Mouse (Mus musculus) limb, embryonic 13.5 days (tissue): ENCODE data around the gene Gmeb2. TPM values are rescaled to one million over a fixed set of nuclear protein-coding genes. Genes with fewer than 3 reads are reported as not detected.

Experiments
- ATAC-seq: fragments of 200-750 bp; cut with Nextera tagmentation; 2 replicates; pipeline ENCODE4 v1.8.0; 2017; ENCODE audit warnings: low read depth, moderate number of reproducible peaks, moderate TSS enrichment; ENCODE audit not compliant: low FRiP score
- H3K27ac ChIP-seq: fragments of 300-500 bp; sonication (generic); 2 replicates; pipeline ENCODE4 v1.5.1; 2015; ENCODE audit warnings: inconsistent platforms, mild to moderate bottlenecking, moderate library complexity
- H3K27me3 ChIP-seq: fragments of 300-500 bp; sonication (generic); 2 replicates; pipeline ENCODE4 v1.6.1; 2015; ENCODE audit warnings: mild to moderate bottlenecking, inconsistent platforms
- H3K36me3 ChIP-seq: fragments of 300-500 bp; sonication (generic); 2 replicates; pipeline ENCODE4 v1.6.1; 2015; ENCODE audit warnings: inconsistent platforms, mild to moderate bottlenecking, moderate library complexity
- H3K4me1 ChIP-seq: fragments of 300-500 bp; sonication (generic); 2 replicates; pipeline ENCODE4 v1.6.1; 2015; ENCODE audit warnings: inconsistent platforms
- H3K4me2 ChIP-seq: fragments of 300-500 bp; sonication (generic); replicated peaks from 2 replicates; pipeline ENCODE4 v1.6.1; 2015; ENCODE audit warnings: inconsistent platforms, mild to moderate bottlenecking, moderate library complexity
- H3K4me3 ChIP-seq: fragments of 300-500 bp; sonication (generic); 2 replicates; pipeline ENCODE4 v1.5.1; 2015; ENCODE audit warnings: moderate library complexity, mild to moderate bottlenecking, inconsistent platforms
- H3K9ac ChIP-seq: fragments of 300-500 bp; sonication (generic); 2 replicates; pipeline ENCODE4 v1.6.1; 2015; ENCODE audit warnings: mild to moderate bottlenecking, inconsistent platforms
- H3K9me3 ChIP-seq: fragments of 300-500 bp; sonication (generic); 2 replicates; pipeline ENCODE4 v1.6.1; 2016; ENCODE audit warnings: inconsistent platforms
- WGBS: fragments of 180-500 bp; shearing (Covaris S2); methylation state at CpG from one replicate; pipeline ENCODE4 v1.1.7; 2015; 5-methylcytosine and 5-hydroxymethylcytosine counted together
- polyA plus RNA-seq: library from polyadenylated mRNA; unstranded; fragments of >200 nt; fragmentation: Nextera tagmentation; extraction: Ambion mirVana; gene quantifications from 2 replicates; pipeline ENCODE4 v1.2.1, GENCODE M21; 2015

The Gmeb2 gene
- polyA plus RNA-seq, 1 experiment from 2014 or later: 17.8 TPM

DNA sequence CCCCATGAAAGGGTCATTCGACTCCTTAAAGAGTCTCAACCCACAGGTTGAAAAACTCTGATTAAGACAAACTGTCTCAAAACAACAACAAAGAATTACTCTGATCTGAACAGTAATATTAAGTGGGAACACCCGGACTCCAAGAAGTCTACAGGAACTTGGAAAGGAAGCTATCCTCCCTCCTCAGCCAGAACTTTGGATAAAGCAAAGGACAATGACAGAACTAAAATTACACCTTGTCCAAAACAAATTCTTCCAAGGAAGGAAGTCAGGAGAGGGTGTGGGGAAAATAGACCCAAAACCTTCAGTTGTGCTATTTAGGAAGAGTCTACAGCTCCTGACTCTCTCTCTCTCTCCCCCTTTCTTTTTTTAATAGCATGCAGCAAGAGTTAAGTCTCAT, 15.7 kb downstream of the Gmeb2 start:
- no peaks in the 10 kb centered on the region for H3K4me1 ChIP-seq
- no peaks in the 10 kb centered on the region for H3K9me3 ChIP-seq
- H3K4me3 ChIP-seq: no peak overlapping the region
- H3K36me3 ChIP-seq: peaks cover 75% of the 10 kb centered on the region
- H3K27ac ChIP-seq: no peak overlapping the region
- H3K9ac ChIP-seq: no peak overlapping the region
- no peak overlapping the region for H3K4me2 ChIP-seq
- ATAC-seq: no peak
- H3K27me3 ChIP-seq: no peaks in the 10 kb centered on the region
- 94% methylated on average over 2 of the region's 2 CpGs for WGBS

DNA sequence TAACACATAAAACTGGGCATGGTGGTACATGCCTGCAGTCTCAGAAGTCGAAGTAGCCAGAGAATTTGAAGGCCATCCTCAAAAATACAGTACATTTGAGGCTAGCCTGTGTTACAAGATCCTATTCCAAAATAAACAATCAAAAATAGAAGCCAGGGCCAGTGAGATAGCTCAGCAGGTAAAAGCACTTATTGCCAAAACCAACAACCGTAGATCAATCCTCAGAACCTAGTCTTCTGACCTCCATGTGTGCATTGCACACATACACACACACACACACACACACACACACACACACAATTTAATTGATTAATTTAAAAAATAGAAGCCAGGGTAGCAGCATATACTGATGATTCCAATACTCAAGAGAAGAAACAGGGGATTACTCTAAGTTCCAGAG, 21.0 kb downstream of the Gmeb2 start:
- 93% methylated on average over 2 of the region's 2 CpGs for WGBS
- no peak overlapping the region for H3K4me2 ChIP-seq
- peaks cover 79% of the 10 kb centered on the region for H3K36me3 ChIP-seq
- H3K9me3 ChIP-seq: no peaks in the 10 kb centered on the region
- no peak for ATAC-seq
- H3K4me3 ChIP-seq: no peak overlapping the region
- H3K9ac ChIP-seq: no peak overlapping the region
- H3K27me3 ChIP-seq: no peaks in the 10 kb centered on the region
- no peaks in the 10 kb centered on the region for H3K4me1 ChIP-seq
- no peak overlapping the region for H3K27ac ChIP-seq

DNA sequence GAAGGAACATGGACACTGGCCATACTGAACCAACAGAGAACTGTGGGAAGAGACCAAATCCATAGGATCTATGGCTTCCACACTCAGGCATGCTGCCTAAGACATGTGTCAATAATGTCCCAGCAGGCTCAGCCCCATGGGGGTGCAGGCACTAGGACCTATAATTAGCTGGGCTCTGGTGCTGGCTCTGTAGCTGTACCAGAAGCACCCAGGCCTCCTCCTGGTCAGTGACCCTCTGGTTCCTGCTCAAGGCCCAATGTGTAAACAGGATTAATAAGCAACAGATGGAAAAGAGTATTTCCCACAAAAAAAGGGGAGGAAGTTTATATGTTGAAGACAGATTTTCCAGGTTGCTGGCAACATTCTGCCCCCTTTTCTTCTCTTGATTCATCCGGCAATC, 34.6 kb downstream of the Gmeb2 start:
- 67% methylated on average over 1 of the region's 1 CpGs for WGBS
- H3K4me2 ChIP-seq: no peak overlapping the region
- H3K36me3 ChIP-seq: peaks cover 70% of the 10 kb centered on the region
- H3K9ac ChIP-seq: no peak overlapping the region
- H3K4me1 ChIP-seq: no peaks in the 10 kb centered on the region
- H3K27ac ChIP-seq: no peak overlapping the region
- H3K27me3 ChIP-seq: no peaks in the 10 kb centered on the region
- ATAC-seq: no peak
- H3K4me3 ChIP-seq: no peak overlapping the region
- no peaks in the 10 kb centered on the region for H3K9me3 ChIP-seq

DNA sequence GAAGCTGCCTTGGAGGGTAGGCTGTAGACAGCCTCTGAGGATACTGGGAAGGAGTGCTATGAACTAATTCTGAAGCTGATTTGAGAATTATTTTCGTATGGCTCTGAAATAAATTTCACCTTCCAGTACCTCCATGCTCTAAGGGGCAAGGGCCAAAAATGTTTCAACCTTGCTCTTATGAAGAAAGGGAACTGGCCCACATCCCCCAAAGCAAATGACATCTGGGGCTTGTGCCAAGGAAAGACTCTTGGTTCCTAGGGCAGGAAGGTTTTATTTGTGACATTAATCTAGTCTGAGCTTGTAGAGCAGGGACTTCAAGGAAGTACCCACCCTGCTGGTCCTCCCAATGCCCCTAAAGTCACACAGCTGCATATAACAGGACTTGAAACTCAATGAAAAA, 36.0 kb downstream of the Gmeb2 start:
- Histone ChIP-seq H3K27me3 (no peaks in the 10 kb centered on the region), H3K9me3 (no peaks in the 10 kb centered on the region), H3K4me2 (no peak overlapping the region), H3K4me1 (no peaks in the 10 kb centered on the region), H3K9ac (no peak overlapping the region), H3K27ac (no peak overlapping the region), H3K4me3 (no peak overlapping the region), H3K36me3 (peaks cover 58% of the 10 kb centered on the region)
- 77% methylated on average over 1 of the region's 1 CpGs for WGBS
- ATAC-seq: no peak

DNA sequence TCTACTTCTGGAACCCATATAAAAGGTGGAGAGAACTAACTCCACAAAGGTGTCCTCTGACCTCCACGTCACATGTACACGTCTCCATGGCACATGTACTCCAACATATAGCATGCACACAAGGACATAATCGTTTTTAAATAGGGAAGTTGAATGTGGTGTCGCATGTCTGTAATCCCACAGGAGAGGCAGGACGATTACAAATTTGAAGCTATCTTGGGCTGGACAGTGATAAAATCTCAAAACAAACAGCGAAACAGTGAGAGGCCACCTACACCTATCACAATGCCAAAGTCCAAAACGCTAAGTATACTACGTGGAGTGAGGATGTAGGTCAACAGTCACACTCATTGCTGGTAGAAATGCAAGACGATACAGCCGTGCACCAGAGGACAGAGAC, 38.6 kb downstream of the Gmeb2 start:
- 85% methylated on average over 10 of the region's 10 CpGs for WGBS
- no peak for ATAC-seq
- Histone ChIP-seq H3K4me2 (no peak overlapping the region), H3K4me3 (no peak overlapping the region), H3K36me3 (peaks cover 35% of the 10 kb centered on the region), H3K9ac (no peak overlapping the region), H3K27ac (no peak overlapping the region), H3K27me3 (no peaks in the 10 kb centered on the region), H3K4me1 (no peaks in the 10 kb centered on the region), H3K9me3 (no peaks in the 10 kb centered on the region)

DNA sequence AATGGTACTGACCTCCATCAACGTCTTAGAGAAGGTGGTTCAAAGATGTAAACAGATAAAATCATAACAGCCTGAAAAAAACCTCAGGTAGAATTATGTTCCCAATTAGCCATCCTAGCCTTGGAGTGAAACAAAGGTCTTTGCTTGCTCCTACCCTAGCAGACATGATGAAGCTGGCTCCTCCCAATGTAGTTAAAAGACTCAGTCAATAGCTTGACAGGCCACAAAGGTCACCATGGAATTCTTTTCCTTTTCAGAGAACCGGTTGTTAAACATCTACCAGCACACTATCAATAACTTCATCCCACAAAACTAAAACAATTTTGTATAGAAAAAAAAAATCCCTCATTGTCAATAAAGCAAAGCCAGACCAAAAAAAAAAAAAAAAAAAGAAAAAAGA, 42.8 kb downstream of the Gmeb2 start:
- no peak for ATAC-seq
- 35% methylated on average over 2 of the region's 2 CpGs for WGBS

DNA sequence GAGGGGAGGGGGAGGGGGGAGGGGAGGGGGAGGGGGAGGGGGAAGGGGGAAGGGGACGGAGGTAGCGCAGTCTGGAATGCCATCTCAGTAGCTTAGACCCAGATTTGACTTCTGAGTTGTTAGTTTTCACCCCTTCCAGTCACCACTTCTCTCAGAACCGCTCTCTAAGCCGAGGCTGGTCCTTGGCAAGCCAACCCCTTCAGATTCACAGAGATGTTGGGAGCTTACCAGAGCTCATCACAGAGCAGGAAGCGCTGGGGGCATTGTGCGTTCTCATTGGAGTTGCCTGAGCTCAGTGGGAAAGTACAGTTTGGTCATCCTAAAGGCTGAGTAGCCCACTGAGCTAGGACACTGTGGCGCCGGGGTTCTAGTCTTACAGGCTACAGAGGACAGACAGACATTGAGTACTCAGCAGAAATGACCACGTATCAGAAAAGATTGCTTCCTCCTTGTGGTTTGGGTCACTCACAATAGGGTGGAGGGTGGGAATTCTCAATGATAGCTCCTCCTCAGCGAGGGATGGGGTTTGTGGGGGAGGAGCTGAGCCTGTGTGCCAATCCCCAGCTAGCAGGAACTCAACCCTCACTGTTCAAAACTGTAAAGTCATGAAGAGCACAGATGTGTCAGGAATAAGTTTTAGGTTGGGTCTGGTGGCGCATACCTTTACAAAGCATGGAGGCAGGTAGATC, 44.0 kb downstream of the Gmeb2 start:
- Histone ChIP-seq H3K4me1 (peaks cover 14% of the 10 kb centered on the region), H3K9me3 (no peaks in the 10 kb centered on the region), H3K4me2 (no peak overlapping the region), H3K27me3 (no peaks in the 10 kb centered on the region), H3K36me3 (no peaks in the 10 kb centered on the region), H3K9ac (no peak overlapping the region), H3K27ac (no peak overlapping the region), H3K4me3 (no peak overlapping the region)
- ATAC-seq: no peak
- 36% methylated on average over 11 of the region's 11 CpGs for WGBS

More for the DNA sequence above, 42.8 kb downstream of the Gmeb2 start:
- no peaks in the 10 kb centered on the region for H3K36me3 ChIP-seq
- no peak overlapping the region for H3K9ac ChIP-seq
- H3K4me1 ChIP-seq: peaks cover 14% of the 10 kb centered on the region
- no peak overlapping the region for H3K4me2 ChIP-seq
- no peaks in the 10 kb centered on the region for H3K9me3 ChIP-seq
- no peak overlapping the region for H3K27ac ChIP-seq
- no peak overlapping the region for H3K4me3 ChIP-seq
- H3K27me3 ChIP-seq: no peaks in the 10 kb centered on the region

DNA sequence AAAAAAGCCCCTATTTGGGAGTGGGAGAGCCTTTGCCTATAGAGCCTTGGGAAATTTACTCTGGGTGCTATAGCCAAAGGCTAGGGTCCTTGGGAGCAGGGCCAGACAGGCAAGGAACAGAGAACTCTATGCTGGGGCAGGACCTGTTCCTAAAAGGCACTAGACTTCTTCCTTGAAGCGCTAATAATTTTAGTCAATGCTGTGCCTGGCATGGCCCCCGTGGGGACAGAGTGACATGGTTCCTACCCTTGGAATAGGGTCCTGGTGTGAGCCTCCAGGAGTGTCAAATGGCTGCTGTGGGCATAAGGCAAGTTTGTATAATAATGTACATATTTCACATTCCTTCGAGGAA, 45.5 kb downstream of the Gmeb2 start:
- ATAC-seq: 0 out of 2 replicates have a peak, but pooled peaks have one; percentile 16
- Histone ChIP-seq H3K4me1 (peaks cover 14% of the 10 kb centered on the region), H3K4me3 (peak overlapping the region; percentile 51), H3K9me3 (no peaks in the 10 kb centered on the region), H3K27ac (no peak overlapping the region), H3K9ac (peak overlapping the region; percentile 72), H3K36me3 (peaks cover 9% of the 10 kb centered on the region; the same call in 1 of the 2 replicates), H3K4me2 (peak overlapping the region; percentile 72), H3K27me3 (no peaks in the 10 kb centered on the region)
- WGBS: 56% methylated on average over 3 of the region's 3 CpGs

DNA sequence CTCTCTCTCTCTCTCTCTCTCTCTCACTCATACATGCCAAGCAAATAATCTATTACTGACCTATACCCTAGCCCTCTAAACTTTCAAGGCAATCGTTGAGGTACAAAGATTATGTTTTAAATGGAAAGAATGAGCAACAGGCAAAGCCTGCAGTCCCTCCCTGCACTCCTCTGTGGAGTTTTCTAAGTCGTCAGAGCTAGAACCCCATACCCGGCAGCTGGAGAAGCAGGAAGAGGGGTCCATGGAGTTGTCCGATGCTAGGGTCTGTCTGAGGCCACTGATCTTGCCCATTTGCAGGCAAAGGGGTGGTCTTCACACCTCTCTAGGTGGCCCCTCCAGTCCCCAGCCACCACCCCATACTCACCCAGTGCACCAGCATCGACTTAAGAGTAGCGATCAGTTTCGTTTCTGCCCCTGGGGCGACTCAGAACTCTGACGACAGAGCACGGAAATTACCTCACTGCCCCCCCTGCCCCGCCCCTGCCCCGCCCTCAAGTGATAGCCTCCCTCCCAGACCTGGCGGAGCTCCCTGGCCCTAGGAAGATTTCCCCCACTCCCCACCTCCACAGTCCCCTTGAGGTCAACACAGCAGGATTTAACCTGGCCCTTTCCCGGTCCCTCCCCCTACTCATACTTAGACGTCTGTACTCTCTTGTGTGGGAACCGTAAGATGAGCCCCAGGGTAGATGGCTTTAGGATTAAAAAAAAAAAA, 46.1 kb downstream of the Gmeb2 start, which contains the start of gene Helz2:
TSS of gene Helz2 (minus strand) at position 426 of the 712 bp plus-strand sequence.
- Histone ChIP-seq H3K36me3 (peaks cover 11% of the 10 kb centered on the region; the same call in 1 of the 2 replicates), H3K4me1 (peaks cover 14% of the 10 kb centered on the region), H3K9me3 (no peaks in the 10 kb centered on the region), H3K27me3 (no peaks in the 10 kb centered on the region), H3K27ac (no peak within 1 kb of the TSS), H3K4me3 (peak within 1 kb of the TSS; percentile 51), H3K4me2 (peak within 1 kb of the TSS; percentile 72), H3K9ac (peak within 1 kb of the TSS; percentile 72)
- ATAC-seq: peak; percentile 35; the same call in 1 of the 2 replicates
- WGBS: 5% methylated on average over 16 of the region's 16 CpGs

DNA sequence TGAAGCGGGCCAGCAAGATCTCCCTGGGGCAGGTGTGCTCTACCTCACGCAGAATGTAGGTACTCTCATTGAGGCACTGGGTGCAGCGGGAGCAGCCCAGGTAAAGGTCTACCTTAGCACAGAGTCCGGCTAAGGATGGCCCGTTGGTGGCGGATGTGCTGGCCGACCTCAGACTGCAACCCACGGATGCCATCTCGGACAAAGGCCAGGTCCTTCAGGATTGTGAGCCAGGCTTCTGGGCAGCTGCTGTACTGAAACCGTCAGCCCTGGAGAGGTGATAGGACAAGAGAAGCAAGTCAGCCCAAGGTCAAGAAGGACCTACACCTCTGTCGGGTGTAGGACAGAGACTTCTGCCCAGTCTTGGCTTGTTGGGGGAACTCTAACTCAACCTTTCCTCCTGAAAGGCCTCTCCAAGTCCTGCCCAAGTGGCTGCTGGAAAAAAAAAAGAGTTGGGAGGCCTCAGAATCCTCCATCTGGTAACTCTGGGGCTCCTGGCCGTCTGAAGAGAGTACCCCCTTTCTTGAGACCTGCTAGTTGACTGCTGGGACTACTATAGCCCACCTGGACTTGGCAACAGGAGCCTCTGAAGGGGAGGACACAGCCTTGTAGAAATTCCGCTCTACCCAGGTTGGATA, 46.9 kb downstream of the Gmeb2 start:
- peaks cover 14% of the 10 kb centered on the region for H3K4me1 ChIP-seq
- no peak overlapping the region for H3K9ac ChIP-seq
- 89% methylated on average over 13 of the region's 13 CpGs for WGBS

DNA sequence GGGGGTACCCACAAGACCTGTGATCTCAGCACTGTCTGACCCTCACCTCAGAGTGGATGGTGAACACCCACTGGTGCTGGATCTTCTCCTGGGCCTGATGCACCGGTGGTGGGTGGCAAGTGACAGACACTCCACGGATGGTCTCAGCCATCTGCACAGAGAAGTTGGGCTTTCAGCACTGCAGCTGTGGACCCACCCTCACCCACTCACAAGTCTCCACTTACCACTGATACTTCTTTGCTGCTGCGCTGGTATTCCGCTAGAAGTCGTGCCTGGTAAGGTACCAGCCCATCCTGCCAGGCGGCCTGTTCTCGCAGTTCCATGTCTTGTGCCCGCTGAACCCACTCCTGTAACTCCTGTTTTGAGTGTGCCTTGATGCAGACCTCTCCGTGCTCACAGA, 48.6 kb downstream of the Gmeb2 start:
- no peak overlapping the region for H3K4me3 ChIP-seq
- H3K4me1 ChIP-seq: peaks cover 14% of the 10 kb centered on the region
- H3K27ac ChIP-seq: no peak overlapping the region
- H3K9me3 ChIP-seq: no peaks in the 10 kb centered on the region
- H3K36me3 ChIP-seq: peaks cover 16% of the 10 kb centered on the region; the same call in 1 of the 2 replicates
- no peak overlapping the region for H3K4me2 ChIP-seq
- no peaks in the 10 kb centered on the region for H3K27me3 ChIP-seq
- H3K9ac ChIP-seq: peak overlapping the region; percentile 43; the same call in 1 of the 2 replicates
- ATAC-seq: no peak
- WGBS: 89% methylated on average over 9 of the region's 9 CpGs

More for the DNA sequence above, 46.9 kb downstream of the Gmeb2 start:
- H3K27me3 ChIP-seq: no peaks in the 10 kb centered on the region
- H3K36me3 ChIP-seq: peaks cover 15% of the 10 kb centered on the region; the same call in 1 of the 2 replicates
- peak overlapping the region; percentile 51 for H3K4me3 ChIP-seq
- no peaks in the 10 kb centered on the region for H3K9me3 ChIP-seq
- no peak for ATAC-seq
- no peak overlapping the region for H3K27ac ChIP-seq
- H3K4me2 ChIP-seq: peak overlapping the region; percentile 72

DNA sequence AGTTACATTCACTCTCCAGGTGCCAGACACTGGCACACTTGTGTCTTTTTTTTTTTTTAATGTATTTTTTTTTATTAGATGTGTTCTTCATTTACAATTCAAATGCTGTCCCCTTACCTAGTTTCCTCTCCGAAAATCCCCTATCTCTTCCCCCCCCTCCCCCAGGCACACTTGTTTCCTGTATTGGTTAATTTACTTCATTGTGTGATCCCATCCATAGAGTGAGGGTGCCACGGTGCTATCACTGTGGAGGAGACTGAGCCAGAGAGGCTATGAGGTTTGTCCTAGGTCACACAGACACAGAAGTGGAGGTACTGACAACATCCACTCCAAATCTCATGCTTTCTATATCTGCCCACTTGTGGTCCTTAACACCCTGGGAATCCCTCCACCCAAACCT, 49.0 kb downstream of the Gmeb2 start:
- peaks cover 14% of the 10 kb centered on the region for H3K4me1 ChIP-seq
- H3K36me3 ChIP-seq: peaks cover 18% of the 10 kb centered on the region; the same call in 1 of the 2 replicates
- H3K27ac ChIP-seq: no peak overlapping the region
- H3K27me3 ChIP-seq: no peaks in the 10 kb centered on the region
- no peak overlapping the region for H3K4me2 ChIP-seq
- no peak overlapping the region for H3K4me3 ChIP-seq
- H3K9ac ChIP-seq: peak overlapping the region; percentile 43; the same call in 1 of the 2 replicates
- H3K9me3 ChIP-seq: no peaks in the 10 kb centered on the region
- WGBS: 72% methylated on average over 2 of the region's 2 CpGs
- no peak for ATAC-seq
